Mouse (Mus musculus): ENCODE data around the gene Ganc.

The Ganc gene

DNA sequence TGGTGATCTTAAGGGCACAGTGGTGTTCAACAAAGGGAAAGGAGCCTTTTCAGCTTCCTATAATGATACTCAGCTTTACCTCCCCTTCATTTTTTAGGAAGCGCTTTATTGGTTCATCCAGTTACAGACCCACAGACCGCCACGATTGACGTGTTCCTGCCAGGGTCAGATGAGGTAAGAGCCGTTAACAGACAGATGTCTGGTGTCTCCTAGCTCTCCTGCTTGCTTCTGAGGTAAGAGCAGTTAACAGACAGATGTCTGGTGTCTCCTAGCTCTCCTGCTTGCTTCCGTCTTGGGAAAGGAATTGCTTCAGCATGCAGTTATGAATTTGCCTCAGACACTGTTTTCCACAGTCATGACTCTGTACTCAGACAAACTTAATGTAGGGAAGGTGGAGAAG, 47.0 kb downstream of the Ganc start:
- in situ Hi-C loops (cut with MboI, MseI) = no loop called here

DNA sequence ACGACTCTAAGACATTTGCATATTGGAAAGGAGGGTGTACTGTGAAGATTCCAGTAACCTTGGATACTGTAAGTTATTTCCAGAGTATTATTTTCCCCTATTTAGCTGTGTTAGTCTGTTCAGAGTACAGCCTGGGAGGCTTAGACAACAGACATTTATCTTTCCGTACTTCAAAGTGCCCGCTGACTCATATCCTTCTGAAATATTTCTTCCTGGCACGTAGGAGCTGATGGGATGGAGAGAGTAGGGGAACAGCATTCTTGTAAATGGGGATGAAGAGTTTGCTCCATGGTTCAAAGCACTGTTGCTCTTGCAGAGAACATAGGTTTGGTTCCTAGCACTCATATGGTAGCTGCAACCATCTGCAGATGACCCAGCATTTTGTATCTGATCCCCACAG, 48.9 kb downstream of the Ganc start:
- in situ Hi-C loops (cut with MboI, MseI) = no loop called here

DNA sequence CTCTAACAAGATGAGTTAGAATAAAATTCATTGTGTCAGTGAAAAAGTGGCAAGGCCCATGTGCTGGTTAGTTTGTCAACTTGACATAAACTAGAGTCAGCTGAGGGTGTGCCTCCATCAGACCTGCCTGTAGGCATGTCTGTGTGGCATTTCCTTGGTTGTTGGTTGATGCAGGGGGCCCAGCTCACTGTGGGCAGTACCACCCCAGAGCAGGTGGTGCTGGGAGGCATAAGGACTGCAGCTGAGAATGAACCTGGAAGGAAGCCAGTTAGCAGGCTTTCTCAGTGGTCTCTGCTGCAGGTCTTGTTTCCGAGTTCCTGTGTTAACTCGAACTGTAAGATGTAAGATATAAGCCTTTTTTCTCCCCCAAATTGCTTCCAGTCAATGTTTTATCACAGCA, 51.3 kb downstream of the Ganc start:
- in situ Hi-C loops (cut with MboI, MseI) = no loop called here

DNA sequence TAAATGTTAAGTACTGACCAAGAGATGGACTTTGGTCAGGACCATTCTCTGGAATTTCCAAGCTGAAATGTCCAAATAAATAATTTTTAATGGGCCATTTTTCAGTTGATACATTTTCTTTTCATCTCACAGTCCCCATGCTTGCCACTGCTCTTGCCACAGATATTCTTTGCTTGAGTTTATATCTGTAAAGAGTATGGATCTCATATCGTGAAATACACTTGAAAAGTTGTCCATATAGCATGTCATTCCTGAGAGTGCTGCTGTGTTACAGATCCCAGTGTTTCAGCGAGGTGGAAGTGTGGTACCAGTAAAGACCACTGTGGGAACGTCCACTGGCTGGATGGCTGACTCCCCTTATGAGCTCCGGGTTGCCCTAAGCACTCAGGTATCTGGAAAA, 52.0 kb downstream of the Ganc start, which contains the start of gene Capn3:
Capn3 (plus strand) TSS at position 301 of the 400 bp plus-strand sequence.
- in situ Hi-C loops (cut with MboI, MseI) = no loop called here

DNA sequence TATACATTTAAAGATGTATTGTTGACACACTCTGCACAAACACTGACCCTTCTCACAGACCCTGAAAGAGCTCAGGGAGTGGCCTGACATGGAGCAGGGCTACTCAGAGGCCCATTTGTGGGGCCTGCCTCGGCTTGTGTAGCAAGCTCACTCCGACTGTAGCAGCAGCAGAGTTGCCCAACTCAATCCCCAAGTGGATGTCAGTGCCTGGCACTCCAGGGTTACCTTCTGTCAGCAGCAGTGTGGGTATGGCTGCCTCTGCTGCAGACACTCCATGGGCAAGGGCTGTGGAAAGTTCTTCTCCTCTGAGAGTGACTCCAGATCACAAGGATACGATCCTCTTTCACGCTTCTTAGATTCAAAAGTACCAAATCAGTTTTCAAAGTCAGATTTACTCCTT, 56.5 kb downstream of the Ganc start:
- in situ Hi-C loops (cut with MboI, MseI) = loop anchor here (10.0 kb wide), 1 partner anchor 475 kb away; no protein-coding TSS in a partner anchor

DNA sequence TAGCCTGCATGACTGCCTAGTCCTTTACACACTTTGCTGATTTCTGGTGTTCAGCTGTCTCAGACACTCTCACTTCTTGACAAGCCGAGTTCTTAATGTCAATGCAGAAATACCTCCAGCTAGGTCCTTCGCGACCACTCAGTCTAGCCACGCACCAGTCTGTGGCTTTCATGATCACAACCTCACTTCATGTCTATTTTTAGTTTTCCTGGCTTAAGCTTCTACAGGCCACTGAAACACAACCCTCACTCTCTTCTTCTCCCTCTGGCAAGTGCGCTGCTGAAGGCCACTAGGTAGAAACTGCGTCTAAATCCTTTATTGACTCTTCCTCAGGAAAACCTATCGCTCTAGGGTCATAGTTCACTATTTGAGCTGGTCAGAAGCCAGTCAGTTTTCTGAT, 59.6 kb downstream of the Ganc start:
- in situ Hi-C loops (cut with MboI, MseI) = loop anchor here (10.0 kb wide), 1 partner anchor 479 kb away; no protein-coding TSS in a partner anchor

DNA sequence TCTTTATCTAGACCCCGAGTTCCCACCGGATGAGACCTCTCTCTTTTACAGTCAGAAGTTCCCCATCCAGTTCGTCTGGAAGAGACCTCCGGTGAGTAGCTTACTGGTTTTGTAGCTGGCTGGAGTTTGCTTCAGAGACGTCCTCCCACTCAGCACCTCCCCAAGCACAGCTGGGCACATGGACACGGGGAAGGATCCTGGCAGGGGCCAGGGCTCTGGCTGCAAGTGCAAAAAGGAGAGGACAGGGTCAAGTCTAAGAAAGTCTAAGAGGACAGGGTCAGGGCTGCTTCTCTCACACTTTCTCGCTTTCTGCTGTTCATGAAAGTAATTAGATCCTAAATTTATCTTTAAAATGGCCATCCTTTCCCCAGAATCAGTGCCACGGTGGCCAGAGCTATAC, 60.4 kb downstream of the Ganc start:
- in situ Hi-C loops (cut with MboI, MseI) = loop anchor here (10.0 kb wide), 1 partner anchor 479 kb away; no protein-coding TSS in a partner anchor

DNA sequence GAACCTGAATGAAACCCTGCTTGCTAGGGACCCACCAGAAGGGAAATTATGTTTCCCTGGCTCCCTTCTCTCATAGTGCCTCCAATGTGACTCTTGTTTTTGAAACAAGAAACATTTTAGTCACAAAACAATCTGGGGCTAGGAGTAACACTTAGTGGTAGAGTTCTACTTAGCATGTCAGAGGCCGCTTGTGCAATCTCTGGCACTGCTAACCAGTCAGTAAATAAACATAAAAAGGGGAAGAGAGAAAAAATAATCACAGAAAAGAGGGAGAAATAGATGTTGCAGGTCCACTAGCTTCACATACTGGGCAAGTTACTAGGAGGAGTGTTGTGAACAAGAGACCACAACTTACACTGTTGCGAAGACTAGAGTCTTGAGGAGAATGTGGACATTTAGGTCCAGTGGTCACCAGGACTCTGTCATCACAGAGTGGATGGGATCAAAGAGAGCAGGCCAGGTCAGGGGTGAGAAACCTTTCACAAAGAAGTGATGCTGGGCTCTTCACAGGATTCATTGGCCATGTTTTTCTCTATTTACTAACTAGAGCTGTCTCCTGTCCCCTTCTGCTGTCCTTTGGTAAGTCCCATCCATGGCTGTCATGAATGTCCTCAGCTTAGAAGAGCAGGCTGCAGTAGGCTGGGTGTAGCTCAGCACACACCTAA, 61.2 kb downstream of the Ganc start:
- in situ Hi-C loops (cut with MboI, MseI) = loop anchor here (10.0 kb wide), 1 partner anchor 480 kb away; no protein-coding TSS in a partner anchor

DNA sequence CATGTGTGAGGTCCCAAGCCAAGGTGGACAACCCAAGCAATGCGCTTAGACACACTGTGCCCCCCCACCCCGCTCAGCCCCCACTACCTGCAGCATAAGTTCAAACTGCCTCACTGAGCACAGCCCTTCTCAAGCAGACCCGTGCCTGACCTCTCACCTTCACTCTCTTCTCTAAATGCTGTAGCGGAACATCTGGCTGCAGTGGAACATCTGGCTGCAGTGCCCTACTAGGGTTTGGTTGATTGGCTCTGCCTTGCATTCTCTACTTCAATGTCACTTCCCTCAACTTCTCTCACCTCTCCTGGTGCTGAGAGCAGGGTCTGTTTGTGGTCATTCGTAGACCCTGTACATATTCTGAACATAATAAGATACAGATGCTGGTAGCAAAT, 61.7 kb downstream of the Ganc start:
- in situ Hi-C loops (cut with MboI, MseI) = loop anchor here (10.0 kb wide), 1 partner anchor 481 kb away; no protein-coding TSS in a partner anchor

DNA sequence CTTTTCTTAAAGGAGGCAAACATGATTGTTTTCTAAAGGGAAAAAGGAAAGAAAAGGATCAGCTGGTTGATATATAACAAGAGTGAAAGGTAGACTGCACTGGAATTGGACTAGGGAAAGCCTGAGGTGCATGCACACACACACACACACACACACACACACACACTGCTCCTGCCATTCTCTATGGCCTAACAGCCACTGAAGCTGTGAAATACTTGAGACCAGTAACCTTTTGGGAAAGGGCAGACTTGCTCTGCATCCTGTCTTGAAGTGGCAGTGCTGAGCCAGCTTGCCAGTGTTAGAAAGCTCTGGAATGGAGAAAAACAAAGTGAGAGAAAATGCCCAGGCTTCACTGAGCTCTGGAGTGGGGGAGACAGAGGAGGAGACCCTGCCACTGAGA, 64.3 kb downstream of the Ganc start:
- in situ Hi-C loops (cut with MboI, MseI) = loop anchor here (10.0 kb wide), 1 partner anchor 483 kb away; no protein-coding TSS in a partner anchor

DNA sequence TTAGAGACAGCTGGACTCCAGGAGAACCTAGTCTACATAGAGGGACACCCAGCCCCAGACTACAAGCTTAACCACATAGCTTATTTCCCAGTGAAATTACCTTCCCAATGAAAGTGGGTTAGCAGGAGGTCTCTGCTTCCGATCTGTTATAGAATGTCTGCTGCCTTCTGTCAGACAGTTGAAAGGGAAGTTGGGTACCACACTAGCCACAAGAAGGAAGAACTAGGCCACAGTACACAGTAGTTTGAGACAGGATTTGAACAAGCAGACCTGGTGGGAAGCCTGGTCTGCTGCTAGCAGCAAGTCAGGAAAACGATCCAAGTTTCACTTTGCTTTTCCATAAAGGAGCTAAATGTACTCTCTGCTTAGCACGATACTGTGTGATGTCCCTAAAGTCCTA, 65.5 kb downstream of the Ganc start:
- in situ Hi-C loops (cut with MboI, MseI) = loop anchor here (10.0 kb wide), 1 partner anchor 484 kb away; no protein-coding TSS in a partner anchor

DNA sequence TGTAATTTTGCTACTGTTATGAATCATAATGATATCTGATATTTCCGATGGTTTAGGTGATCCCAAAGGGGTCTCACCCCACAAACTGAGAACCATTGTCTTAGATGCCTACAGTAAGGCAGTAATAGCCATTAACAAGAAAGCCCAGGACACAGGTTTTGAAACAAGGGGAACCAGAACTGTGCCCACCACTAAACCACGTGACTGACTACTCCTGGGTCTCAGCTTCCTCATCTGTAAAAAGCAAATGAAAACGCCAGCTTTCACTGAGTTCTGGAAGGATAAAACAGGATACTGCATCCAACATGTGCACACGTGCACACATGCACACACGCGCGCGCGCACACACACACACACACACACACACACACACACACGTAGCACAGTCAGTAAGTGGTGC, 66.0 kb downstream of the Ganc start:
- in situ Hi-C loops (cut with MboI, MseI) = loop anchor here (10.0 kb wide), 1 partner anchor 485 kb away; no protein-coding TSS in a partner anchor

DNA sequence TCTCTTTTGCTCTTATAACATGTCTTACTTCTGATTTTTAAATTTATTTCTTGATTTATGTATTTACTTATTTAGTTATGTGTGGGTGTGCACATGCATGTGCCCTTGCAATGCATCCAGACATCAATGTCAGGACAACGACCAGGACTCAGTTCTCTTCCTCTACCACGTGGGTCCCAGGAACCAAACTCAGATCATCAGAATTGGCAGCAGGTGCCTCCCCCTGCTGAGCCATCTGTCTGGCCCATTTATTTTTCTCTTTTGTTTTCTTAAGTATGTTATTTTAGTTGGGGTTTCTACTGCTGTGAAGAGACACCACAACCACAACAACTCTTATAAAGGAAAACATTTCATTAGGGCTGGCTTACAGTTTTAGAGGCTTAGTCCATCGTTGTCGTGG, 67.2 kb downstream of the Ganc start:
- in situ Hi-C loops (cut with MboI, MseI) = no loop called here

DNA sequence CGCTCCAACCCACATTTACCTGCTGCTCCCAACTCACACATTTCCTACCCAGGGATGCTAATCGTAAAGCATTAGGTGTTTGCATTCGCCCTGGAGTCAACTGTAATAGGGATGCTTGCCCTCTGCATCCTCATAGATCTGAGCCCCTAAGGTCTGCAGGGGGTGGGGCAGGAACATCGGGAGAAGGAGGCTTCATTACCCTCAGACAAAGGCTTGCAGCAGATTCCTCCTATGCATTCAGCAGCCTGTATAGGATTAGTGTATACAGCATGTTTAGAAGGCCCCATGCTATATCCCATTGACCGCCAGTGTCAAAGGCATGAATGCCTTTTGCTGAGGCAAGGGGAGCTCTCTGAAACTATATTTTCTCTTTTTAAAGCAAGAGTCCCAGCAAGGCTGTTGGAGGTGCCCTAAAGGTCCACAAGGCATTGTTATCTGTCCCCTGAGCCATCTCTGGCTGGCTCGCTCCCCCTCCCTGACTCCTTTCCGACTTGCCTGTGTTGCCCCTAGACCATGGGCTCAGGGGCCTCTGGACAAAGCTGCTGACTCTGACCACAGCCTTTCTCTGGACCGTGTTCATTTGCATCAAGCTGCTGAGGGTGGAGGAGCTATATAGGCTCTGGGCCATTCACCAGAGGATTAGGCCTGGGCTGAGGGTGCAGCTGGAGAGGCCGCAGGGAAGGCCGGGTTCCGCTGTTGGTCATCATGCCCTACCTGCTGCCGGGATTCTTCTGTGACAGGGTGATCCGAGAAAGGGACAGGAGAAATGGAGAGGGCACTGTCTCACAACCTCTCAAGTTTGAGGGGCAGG, 72.8 kb downstream of the Ganc start:
- in situ Hi-C loops (cut with MboI, MseI) = no loop called here

DNA sequence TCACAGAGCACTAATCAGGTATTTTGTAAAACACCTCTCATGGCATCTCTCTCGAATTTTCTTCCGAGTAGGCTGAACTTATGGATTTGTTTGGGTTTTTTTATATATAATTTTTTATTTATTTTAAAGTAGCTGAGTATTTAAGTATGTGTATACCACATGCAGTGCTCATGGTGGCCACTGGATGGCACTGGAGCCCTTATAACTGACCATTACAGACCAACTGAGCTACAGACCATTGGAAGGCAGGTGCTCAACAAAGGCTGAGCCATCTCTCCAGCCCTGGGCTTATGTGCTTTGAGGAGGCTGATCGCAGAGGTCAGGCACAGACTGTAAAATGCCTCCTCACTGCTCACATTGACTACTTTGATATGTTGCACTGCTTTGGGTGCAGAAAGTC, 74.9 kb downstream of the Ganc start:
- in situ Hi-C loops (cut with MboI, MseI) = no loop called here

DNA sequence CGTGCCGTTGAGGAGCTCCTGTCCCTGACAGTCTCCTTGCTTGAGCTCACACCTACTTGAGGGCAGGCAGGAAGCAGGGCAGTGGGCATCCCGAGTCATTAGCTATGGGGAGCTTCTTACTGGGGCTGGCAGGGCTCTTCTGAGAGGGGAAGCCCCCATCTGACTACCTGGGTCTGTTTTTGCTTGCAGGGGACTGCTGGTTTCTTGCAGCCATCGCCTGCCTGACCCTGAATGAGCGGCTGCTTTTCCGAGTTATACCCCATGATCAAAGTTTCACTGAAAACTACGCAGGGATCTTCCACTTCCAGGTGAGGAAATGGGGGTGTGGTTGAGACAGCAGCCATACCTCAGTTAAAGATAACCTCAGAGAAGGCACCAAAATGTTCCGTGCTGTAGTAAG, 78.2 kb downstream of the Ganc start:
- in situ Hi-C loops (cut with MboI, MseI) = no loop called here

DNA sequence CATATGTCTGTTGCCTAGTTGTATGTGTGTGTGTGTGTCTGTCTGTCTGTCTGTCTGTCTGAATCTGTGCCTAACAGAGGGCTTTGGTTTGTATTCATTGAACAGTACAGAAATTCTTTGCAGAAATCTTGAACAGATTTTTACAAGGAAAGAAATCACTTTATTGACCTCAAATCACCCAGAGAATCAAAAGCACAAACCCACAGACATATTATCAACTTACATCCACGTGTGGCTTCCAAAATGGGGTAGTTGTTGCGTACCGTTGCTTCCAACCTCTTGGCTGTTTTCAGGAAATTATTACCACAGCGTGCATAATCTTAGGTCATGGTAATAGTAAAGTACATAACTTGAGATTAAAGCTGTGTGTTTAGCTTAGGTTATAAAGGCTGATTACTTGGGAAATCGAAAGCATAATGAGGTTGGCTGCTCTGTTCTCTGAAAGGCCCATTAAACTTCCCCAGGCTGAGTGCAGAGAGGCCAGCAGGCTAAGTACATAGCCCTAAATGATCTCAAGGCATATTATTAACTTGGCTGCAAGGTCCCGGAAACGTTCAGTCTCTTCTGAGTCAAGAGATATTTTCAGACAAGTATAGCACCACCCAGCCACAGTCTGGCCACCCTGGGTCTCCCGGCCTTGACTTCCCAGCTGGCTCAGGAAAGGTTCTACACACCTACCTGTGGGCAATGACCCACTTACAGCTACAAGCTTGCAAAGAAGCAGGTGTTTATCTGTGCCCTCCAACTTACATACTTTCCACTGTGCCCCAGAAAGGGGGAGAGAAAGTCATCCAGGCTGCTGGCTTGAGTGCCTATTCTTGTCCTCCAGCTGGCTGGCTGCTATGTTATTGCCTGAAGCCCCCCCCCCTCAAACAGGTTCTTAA, 79.1 kb downstream of the Ganc start:
- in situ Hi-C loops (cut with MboI, MseI) = no loop called here

DNA sequence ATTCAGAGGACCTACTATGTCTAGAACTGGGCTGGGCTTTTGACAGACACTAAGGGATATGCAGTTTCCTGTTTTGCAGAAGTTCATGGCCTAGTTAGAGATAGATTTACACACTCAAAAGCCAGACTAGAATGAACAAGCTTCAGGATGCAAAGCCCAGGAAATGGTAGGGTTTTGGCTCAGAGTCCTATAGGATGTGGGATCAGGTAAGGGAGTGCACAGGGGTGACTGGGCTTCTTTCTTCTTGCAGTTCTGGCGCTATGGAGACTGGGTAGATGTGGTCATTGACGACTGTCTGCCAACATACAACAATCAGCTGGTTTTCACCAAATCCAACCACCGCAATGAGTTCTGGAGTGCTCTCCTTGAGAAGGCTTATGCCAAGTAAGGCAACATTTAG, 80.5 kb downstream of the Ganc start:
- in situ Hi-C loops (cut with MboI, MseI) = no loop called here

DNA sequence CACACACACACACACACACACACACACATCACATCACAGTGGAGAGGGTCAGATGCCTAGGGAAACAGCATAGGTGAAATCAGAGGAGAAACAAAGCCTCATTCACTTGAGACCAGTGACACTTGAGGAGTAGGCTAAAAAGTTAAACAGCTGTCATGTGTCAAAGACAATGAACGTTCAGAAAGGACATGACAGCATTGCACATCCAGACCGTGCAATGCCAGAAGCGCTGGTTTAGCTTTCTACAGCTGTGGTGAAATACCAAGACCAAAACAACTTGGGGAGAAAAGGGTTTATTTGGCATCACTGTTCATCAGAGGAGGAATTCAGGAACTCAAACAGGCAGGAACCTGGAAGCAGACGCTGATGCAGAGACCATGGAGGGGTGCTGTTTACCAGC, 89.6 kb downstream of the Ganc start:
- in situ Hi-C loops (cut with MboI, MseI) = no loop called here

DNA sequence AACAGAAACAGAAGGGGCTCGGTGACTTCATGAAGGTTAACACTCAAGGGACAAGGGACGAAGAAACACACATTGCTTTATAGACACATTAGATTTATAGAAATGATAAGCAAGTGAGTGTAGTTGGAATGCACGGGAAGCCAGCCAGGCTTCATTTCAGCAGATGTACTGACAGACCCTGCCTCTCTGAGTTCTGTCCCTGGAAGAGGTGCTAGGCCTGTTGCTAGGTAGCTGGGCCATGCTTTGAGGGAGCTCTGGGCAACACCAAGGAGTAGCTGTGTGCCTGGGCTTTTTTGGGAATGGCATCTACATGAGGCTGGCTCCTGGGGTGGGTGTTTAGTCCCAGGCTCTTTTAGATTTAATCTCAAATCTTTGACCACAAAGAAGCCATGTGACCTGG, 92.8 kb downstream of the Ganc start:
- in situ Hi-C loops (cut with MboI, MseI) = no loop called here

DNA sequence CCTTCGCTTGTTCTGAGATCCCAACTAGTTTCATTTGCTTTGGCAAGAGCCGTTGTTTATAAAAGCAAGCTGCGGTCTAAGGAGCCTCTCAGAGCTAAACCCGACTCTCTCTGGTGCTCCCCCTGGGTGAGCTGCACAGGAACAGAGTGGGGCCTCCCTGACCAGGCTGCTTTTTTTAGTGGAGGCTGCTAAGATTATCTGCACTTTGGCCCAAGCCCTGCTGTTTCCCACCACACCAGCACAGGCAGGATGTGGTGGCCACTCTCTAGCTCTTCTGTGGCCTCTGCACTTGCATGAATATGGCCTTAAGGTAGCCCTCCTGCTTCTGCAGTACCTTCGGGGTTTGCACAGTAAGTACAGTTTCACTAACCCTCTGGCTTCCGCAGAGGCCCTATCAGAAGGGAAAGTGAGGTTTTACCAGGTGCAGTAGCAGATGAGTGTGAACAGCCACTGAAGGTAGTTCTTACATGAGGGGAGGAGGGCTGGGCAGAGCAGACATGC, 96.3 kb downstream of the Ganc start:
- in situ Hi-C loops (cut with MboI, MseI) = no loop called here

Measured in T-helper 1 cell (primary cell).